Mouse (Mus musculus) gonadal fat pad, adult 2 months (tissue): ENCODE measurements around the gene Slc15a1. TPM values are rescaled to one million over a fixed set of nuclear protein-coding genes. Genes with fewer than 3 reads are reported as not detected.
A peak's percentile ranks its signal among the peaks of the same experiment; 100 is the strongest.

Source experiments
- DNase-seq: peaks from one replicate; pipeline ENCODE4 v3.0.0-alpha.2; 2012; ENCODE audit warnings: low read depth
- polyA plus RNA-seq: library from polyadenylated mRNA; depleted of rRNA; stranded (reverse); fragments of >200 nt; gene quantifications from 2 replicates; pipeline ENCODE4 v1.2.3, GENCODE M21; 2012; rRNA removed

The Slc15a1 gene
- 0.26 and 0.27 TPM in 2 replicates for polyA plus RNA-seq

GRCm38 (mm10) chr14:121504781-121505484 is at the start of gene Slc15a1:
Slc15a1 (minus strand) TSS chr14:121505252.
- DNase-seq: no peak

- no peak for DNase-seq
Observed at GRCm38 (mm10) chr14:121553785-121554184, 48.7 kb upstream of the Slc15a1 start.

- DNase-seq: no peak
Observed at GRCm38 (mm10) chr14:121552586-121552985, 47.5 kb upstream of the Slc15a1 start.

GRCm38 (mm10) chr14:121549834-121550233 is 44.8 kb upstream of the Slc15a1 start:
- DNase-seq: no peak

GRCm38 (mm10) chr14:121547745-121548144 is 42.7 kb upstream of the Slc15a1 start:
- no peak for DNase-seq

GRCm38 (mm10) chr14:121546621-121547020 is 41.6 kb upstream of the Slc15a1 start:
- DNase-seq: no peak

- DNase-seq: no peak
Observed at GRCm38 (mm10) chr14:121545551-121546331, 40.7 kb upstream of the Slc15a1 start.

GRCm38 (mm10) chr14:121541262-121541661 is 36.2 kb upstream of the Slc15a1 start:
- DNase-seq: no peak

GRCm38 (mm10) chr14:121534501-121534900 is 29.4 kb upstream of the Slc15a1 start:
- peak; percentile 96 for DNase-seq

- DNase-seq: peak; percentile 79
Observed at GRCm38 (mm10) chr14:121530853-121531252, 25.8 kb upstream of the Slc15a1 start.

- DNase-seq: no peak
Observed at GRCm38 (mm10) chr14:121527883-121528282, 22.8 kb upstream of the Slc15a1 start.

GRCm38 (mm10) chr14:121527201-121527600 is 22.1 kb upstream of the Slc15a1 start:
- DNase-seq: no peak

- no peak for DNase-seq
Observed at GRCm38 (mm10) chr14:121521709-121522108, 16.7 kb upstream of the Slc15a1 start.

GRCm38 (mm10) chr14:121516881-121517280 is 11.8 kb upstream of the Slc15a1 start:
- no peak for DNase-seq

GRCm38 (mm10) chr14:121508929-121509328 is 3.9 kb upstream of the Slc15a1 start:
- no peak for DNase-seq

- DNase-seq: no peak
Observed at GRCm38 (mm10) chr14:121506336-121506735, 1.3 kb upstream of the Slc15a1 start.

GRCm38 (mm10) chr14:121505485-121505860 is 421 bp upstream of the Slc15a1 start:
- no peak for DNase-seq

- no peak for DNase-seq
Observed at GRCm38 (mm10) chr14:121500577-121500976, 4.5 kb downstream of the Slc15a1 start.

- DNase-seq: no peak
Observed at GRCm38 (mm10) chr14:121499769-121500168, 5.3 kb downstream of the Slc15a1 start.

- no peak for DNase-seq
Observed at GRCm38 (mm10) chr14:121497800-121498199, 7.3 kb downstream of the Slc15a1 start.

- DNase-seq: no peak
Observed at GRCm38 (mm10) chr14:121495741-121496140, 9.3 kb downstream of the Slc15a1 start.

GRCm38 (mm10) chr14:121495120-121495519 is 9.9 kb downstream of the Slc15a1 start:
- DNase-seq: no peak

- DNase-seq: no peak
Observed at GRCm38 (mm10) chr14:121494238-121494637, 10.8 kb downstream of the Slc15a1 start.
